In genomic region chr19:36538528-36538927, GRCm38 (mm10) we compare ENCODE assay signal across 8 mouse cellular contexts. TPM values are rescaled to one million over a fixed set of nuclear protein-coding genes. Genes with fewer than 3 reads are reported as not detected.
DNase-seq lines count a peak whose midpoint lies in the region; ATAC-seq and TF ChIP-seq lines count a peak whose summit lies in the region.

No protein-coding gene starts in this region.

- H3K4me1 ChIP-seq in cortical plate, adult 2 months (ENCODE audit: control insufficient read depth, insufficient read depth, low read length) = peaks cover 6% of the 10 kb centered on the region
- peaks cover 12% of the 10 kb centered on the region for H3K4me1 ChIP-seq in intestine, embryonic 16.5 days (ENCODE audit: control insufficient read depth, insufficient read depth, low read length)
- H3K4me1 ChIP-seq in liver, embryonic 11.5 days (replicated peaks; ENCODE audit: control insufficient read depth, insufficient read depth, low read length) = no peaks in the 10 kb centered on the region
- peaks cover 16% of the 10 kb centered on the region for H3K4me1 ChIP-seq in neural tube, embryonic 14.5 days (ENCODE audit: control insufficient read depth, insufficient read depth, low read length)

- H3K9ac ChIP-seq in intestine, embryonic 16.5 days (ENCODE audit: low read depth, low read length) = no peak overlapping the region
- no peak overlapping the region for H3K9ac ChIP-seq in liver, embryonic 11.5 days (ENCODE audit: low read depth, low read length)
- H3K9ac ChIP-seq in neural tube, embryonic 14.5 days (replicated peaks; ENCODE audit: low read depth, low read length) = no peak overlapping the region

- DNase-seq in right cerebral cortex, adult 2 months (ENCODE audit: low spot score in 2 of 2) = peak; percentile 47 to 53
- no peak for DNase-seq in right cerebral cortex, adult 18-20 months
- DNase-seq in Patski (ENCODE audit: low read depth, low spot score) = no peak
- no peak for DNase-seq in liver, embryonic 11.5 days (ENCODE audit: low spot score)
- no peak for DNase-seq in frontal cortex, postnatal 14 days (ENCODE audit: low spot score in 2 of 2)

- H3K9me3 ChIP-seq in intestine, embryonic 16.5 days (ENCODE audit: control insufficient read depth, low read length) = no peaks in the 10 kb centered on the region
- H3K9me3 ChIP-seq in liver, embryonic 11.5 days (ENCODE audit: control insufficient read depth, low read length) = no peaks in the 10 kb centered on the region
- no peaks in the 10 kb centered on the region for H3K9me3 ChIP-seq in neural tube, embryonic 14.5 days (ENCODE audit: control insufficient read depth, low read length)

- POLR2A ChIA-PET in Patski (lab: Charles Lee) = no interaction called here

- no peak overlapping the region for H3K4me2 ChIP-seq in intestine, embryonic 16.5 days (ENCODE audit: low read depth, low read length)
- no peak overlapping the region for H3K4me2 ChIP-seq in liver, embryonic 11.5 days
- no peak overlapping the region for H3K4me2 ChIP-seq in neural tube, embryonic 14.5 days (ENCODE audit: low read depth, low read length)

- peak; percentile 82 for TF ChIP-seq CTCF in Patski (IDR thresholded peaks at IDR 0.05)
- TF ChIP-seq CTCF in cortical plate, adult 2 months (IDR thresholded peaks at IDR 0.05; ENCODE audit: extremely low read depth, insufficient read depth, low read length) = peak; percentile 55; the same call in 1 of the 2 replicates

- WGBS in intestine, embryonic 16.5 days = 10% methylated on average over 4 of the region's 4 CpGs
- WGBS in liver, embryonic 11.5 days = 9% methylated on average over 4 of the region's 4 CpGs
- 9% methylated on average over 4 of the region's 4 CpGs for WGBS in neural tube, embryonic 14.5 days

- no peak overlapping the region for H3K4me3 ChIP-seq in cortical plate, adult 2 months (ENCODE audit: insufficient read depth, low read length)
- no peak overlapping the region for H3K4me3 ChIP-seq in intestine, embryonic 16.5 days (ENCODE audit: low read length)
- H3K4me3 ChIP-seq in liver, embryonic 11.5 days (ENCODE audit: low read depth, low read length) = no peak overlapping the region
- H3K4me3 ChIP-seq in neural tube, embryonic 14.5 days (ENCODE audit: low read depth, low read length) = no peak overlapping the region

- H3K27ac ChIP-seq in cortical plate, adult 2 months (ENCODE audit: insufficient read depth, low read length) = no peak overlapping the region
- H3K27ac ChIP-seq in intestine, embryonic 16.5 days (ENCODE audit: low read length) = no peak overlapping the region
- no peak overlapping the region for H3K27ac ChIP-seq in liver, embryonic 11.5 days (ENCODE audit: low read depth, low read length)
- no peak overlapping the region for H3K27ac ChIP-seq in neural tube, embryonic 14.5 days (ENCODE audit: low read depth, low read length)

- H3K27me3 ChIP-seq in Patski = peaks cover 39% of the 10 kb centered on the region
- H3K27me3 ChIP-seq in intestine, embryonic 16.5 days (replicated peaks; ENCODE audit: control insufficient read depth, insufficient read depth, low read length) = no peaks in the 10 kb centered on the region
- H3K27me3 ChIP-seq in liver, embryonic 11.5 days (replicated peaks; ENCODE audit: control insufficient read depth, insufficient read depth, low read length) = no peaks in the 10 kb centered on the region
- no peaks in the 10 kb centered on the region for H3K27me3 ChIP-seq in neural tube, embryonic 14.5 days (ENCODE audit: control insufficient read depth, insufficient read depth, low read length)

- in situ Hi-C loops in Patski (cut with MboI; ENCODE audit: low pct_unique_long_range_greater_than_20kb) = no loop called here

- CTCF ChIA-PET in Patski (lab: Charles Lee) = interaction anchor here (0.6 to 1.8 kb wide), 7 partner anchors 10 to 68 kb away, joined by 3 to 6 read pairs (median 3); no protein-coding TSS in a partner anchor

- no peaks in the 10 kb centered on the region for H3K36me3 ChIP-seq in intestine, embryonic 16.5 days (ENCODE audit: control insufficient read depth, insufficient read depth, low read length)
- H3K36me3 ChIP-seq in liver, embryonic 11.5 days (ENCODE audit: control insufficient read depth, insufficient read depth, low read length) = no peaks in the 10 kb centered on the region
- no peaks in the 10 kb centered on the region for H3K36me3 ChIP-seq in neural tube, embryonic 14.5 days (ENCODE audit: control insufficient read depth, insufficient read depth, low read length)

- no peak for ATAC-seq in Patski
- 0 out of 2 replicates have a peak, but pooled peaks have one; percentile 68 for ATAC-seq in intestine, embryonic 16.5 days
- ATAC-seq in liver, embryonic 11.5 days (replicated peaks; ENCODE audit: low FRiP score) = peak; percentile 60; the same call in 1 of the 2 replicates
- peak; percentile 61 for ATAC-seq in neural tube, embryonic 14.5 days (ENCODE audit: low read depth)

- no peak for TF ChIP-seq POLR2A in cortical plate, adult 2 months (IDR thresholded peaks at IDR 0.05; ENCODE audit: extremely low read depth, insufficient read depth, low read length)

RNA-seq across cellular contexts. Expression of gene Hectd2, which starts 15.9 kb away (rescaled TPM):
- 0.60 TPM for polyA plus RNA-seq in Patski (2021)
- polyA plus RNA-seq in cortical plate, adult 2 months (2012; rRNA removed) = 12.8 and 15.0 TPM in 2 replicates
- polyA plus RNA-seq in intestine, embryonic 16.5 days (2015; fragmentation: Nextera tagmentation; extraction: Ambion mirVana) = 1.3 and 1.4 TPM in 2 replicates
- polyA plus RNA-seq in liver, embryonic 11.5 days (2014; fragmentation: Nextera tagmentation; extraction: Ambion mirVana) = 1.3 TPM in 2 replicates
- polyA plus RNA-seq in neural tube, embryonic 14.5 days (2014; fragmentation: Nextera tagmentation; extraction: Ambion mirVana) = 13.8 and 16.8 TPM in 2 replicates

Comparison
In these comparisons a context has a peak if more than half of its experiments do, and no peak if none do; other contexts are left out.
1. DNase-seq: peak in right cerebral cortex, adult 2 months (2 of 2); none in right cerebral cortex, adult 18-20 months (single experiment), Patski (single experiment), liver, embryonic 11.5 days (single experiment) and frontal cortex, postnatal 14 days (0 of 2).